ENCODE assay signal across 11 mouse cellular contexts in genomic region chr13:25738601-25739000, GRCm38 (mm10).
DNase-seq lines count a peak whose midpoint lies in the region; ATAC-seq lines count a peak whose summit lies in the region.
"Had no signal": no experiment of that assay in that cellular context is flagged by ENCODE, and none has a peak within 500 bp of the region (broad histone marks: within the 10 kb centered on the region; RNA-seq: fewer than 3 reads in every experiment).

No protein-coding gene starts in this region.

- peak; percentile 49 for DNase-seq in embryo, embryonic 10 days (ENCODE audit: low spot score)
- DNase-seq in embryo, embryonic 9.5 days (ENCODE audit: extremely low spot score) = no peak
- DNase-seq in midbrain, embryonic 11.5 days (ENCODE audit: low spot score, missing footprints) = no peak
- no peak for DNase-seq in forebrain, embryonic 11.5 days (ENCODE audit: low spot score)
- no peak for DNase-seq in cerebellum, adult 11-12 months
- no peak for DNase-seq in lung, adult 18-20 months
- DNase-seq: adrenal gland, adult 2 months; thymus, postnatal 4 days had no signal

- H3K4me1 ChIP-seq in midbrain, embryonic 11.5 days (ENCODE audit: control insufficient read depth, insufficient read depth, low read length) = no peaks in the 10 kb centered on the region
- no peaks in the 10 kb centered on the region for H3K4me1 ChIP-seq in midbrain, embryonic 15.5 days
- no peaks in the 10 kb centered on the region for H3K4me1 ChIP-seq in forebrain, embryonic 11.5 days (replicated peaks; ENCODE audit: control insufficient read depth, insufficient read depth, low read length)
- H3K4me1 ChIP-seq in limb, embryonic 13.5 days = peaks cover 16% of the 10 kb centered on the region

- H3K27ac ChIP-seq in midbrain, embryonic 11.5 days (ENCODE audit: low read depth, low read length) = no peak overlapping the region
- H3K27ac ChIP-seq in midbrain, embryonic 15.5 days = no peak overlapping the region
- no peak overlapping the region for H3K27ac ChIP-seq in forebrain, embryonic 11.5 days (ENCODE audit: low read depth, low read length)
- H3K27ac ChIP-seq in limb, embryonic 13.5 days = peak overlapping the region; percentile 58; the same call in 1 of the 2 replicates

- H3K4me2 ChIP-seq in midbrain, embryonic 11.5 days = no peak overlapping the region
- H3K4me2 ChIP-seq in midbrain, embryonic 15.5 days = no peak overlapping the region
- H3K4me2 ChIP-seq in forebrain, embryonic 11.5 days (ENCODE audit: low read depth, low read length, severe bottlenecking) = no peak overlapping the region
- H3K4me2 ChIP-seq in limb, embryonic 13.5 days (replicated peaks) = no peak overlapping the region

- H3K9me3 ChIP-seq in midbrain, embryonic 11.5 days (ENCODE audit: control insufficient read depth, low read length) = no peaks in the 10 kb centered on the region
- no peaks in the 10 kb centered on the region for H3K9me3 ChIP-seq in midbrain, embryonic 15.5 days
- no peaks in the 10 kb centered on the region for H3K9me3 ChIP-seq in forebrain, embryonic 11.5 days (ENCODE audit: control insufficient read depth, low read length)
- H3K9me3 ChIP-seq in limb, embryonic 13.5 days = no peaks in the 10 kb centered on the region

- ATAC-seq in midbrain, embryonic 11.5 days (ENCODE audit: low FRiP score) = peak; percentile 63; the same call in 1 of the 2 replicates
- no peak; the same call in 1 of the 2 replicates for ATAC-seq in midbrain, embryonic 15.5 days (replicated peaks)
- peak; percentile 55; the same call in 1 of the 2 replicates for ATAC-seq in forebrain, embryonic 11.5 days (replicated peaks; ENCODE audit: low FRiP score)
- ATAC-seq in limb, embryonic 13.5 days (ENCODE audit: low FRiP score, low read depth) = peak; percentile 81

- no peak overlapping the region for H3K9ac ChIP-seq in midbrain, embryonic 11.5 days (ENCODE audit: low read length)
- no peak overlapping the region for H3K9ac ChIP-seq in midbrain, embryonic 15.5 days
- H3K9ac ChIP-seq in forebrain, embryonic 11.5 days (ENCODE audit: low read length) = no peak overlapping the region
- no peak overlapping the region for H3K9ac ChIP-seq in limb, embryonic 13.5 days

- WGBS in midbrain, embryonic 11.5 days = 24% methylated on average over 2 of the region's 2 CpGs
- WGBS in midbrain, embryonic 15.5 days = 17% methylated on average over 2 of the region's 2 CpGs
- 7% methylated on average over 2 of the region's 2 CpGs for WGBS in forebrain, embryonic 11.5 days
- 15% methylated on average over 2 of the region's 2 CpGs for WGBS in limb, embryonic 13.5 days

- H3K27me3 ChIP-seq in midbrain, embryonic 11.5 days (ENCODE audit: control insufficient read depth, insufficient read depth, low read length) = no peaks in the 10 kb centered on the region
- H3K27me3 ChIP-seq in midbrain, embryonic 15.5 days (replicated peaks) = no peaks in the 10 kb centered on the region
- no peaks in the 10 kb centered on the region for H3K27me3 ChIP-seq in forebrain, embryonic 11.5 days (ENCODE audit: control insufficient read depth, insufficient read depth, low read length)
- H3K27me3 ChIP-seq in limb, embryonic 13.5 days = no peaks in the 10 kb centered on the region

- no peak overlapping the region for H3K4me3 ChIP-seq in midbrain, embryonic 11.5 days (ENCODE audit: low read depth, low read length)
- H3K4me3 ChIP-seq in midbrain, embryonic 15.5 days = no peak overlapping the region
- no peak overlapping the region for H3K4me3 ChIP-seq in forebrain, embryonic 11.5 days (ENCODE audit: low read depth, low read length)
- H3K4me3 ChIP-seq in limb, embryonic 13.5 days = no peak overlapping the region
- H3K4me3 ChIP-seq: erythroblast, embryonic 14.5 days had no signal

- H3K36me3 ChIP-seq in midbrain, embryonic 11.5 days (ENCODE audit: control insufficient read depth, insufficient read depth, low read length) = no peaks in the 10 kb centered on the region
- H3K36me3 ChIP-seq in midbrain, embryonic 15.5 days (replicated peaks) = no peaks in the 10 kb centered on the region
- H3K36me3 ChIP-seq in forebrain, embryonic 11.5 days (ENCODE audit: control insufficient read depth, insufficient read depth, low read length) = no peaks in the 10 kb centered on the region
- no peaks in the 10 kb centered on the region for H3K36me3 ChIP-seq in limb, embryonic 13.5 days
